Comparison of ENCODE assay signal across 6 mouse cellular contexts in genomic region chr13:24569066-24569465, GRCm38 (mm10).
"Had no signal": no experiment of that assay in that cellular context is flagged by ENCODE, and none has a peak within 500 bp of the region (broad histone marks: within the 10 kb centered on the region; RNA-seq: fewer than 3 reads in every experiment).

No protein-coding gene starts in this region.

- DNase-seq: kidney, adult 18-20 months; kidney, adult 9 months; kidney, postnatal 14 days; kidney, postnatal 4 days; liver, embryonic 13.5 days; lung, embryonic 14.5 days had no signal
